Mouse (Mus musculus) neural tube, embryonic 14.5 days (tissue): Measurements from ENCODE around the gene Daxx. TPM values are rescaled to one million over a fixed set of nuclear protein-coding genes. Genes with fewer than 3 reads are reported as not detected.

Source experiments
- ATAC-seq: fragments of 200-750 bp; cut with Nextera tagmentation; 2 replicates; pipeline ENCODE4 v1.8.0; 2017; ENCODE audit warnings: low read depth, mild to moderate bottlenecking, moderate TSS enrichment, moderate library complexity
- H3K27ac ChIP-seq: fragments of 300-500 bp; sonication (generic); 2 replicates; pipeline ENCODE4 v1.5.1; 2014; ENCODE audit warnings: low read depth, mild to moderate bottlenecking, control low read depth, low read length, moderate library complexity, mixed read lengths
- H3K27me3 ChIP-seq: fragments of 300-500 bp; sonication (generic); 2 replicates; pipeline ENCODE4 v1.6.1; 2014; ENCODE audit warnings: low read length; ENCODE audit not compliant: control insufficient read depth, insufficient read depth
- H3K36me3 ChIP-seq: fragments of 300-500 bp; sonication (generic); 2 replicates; pipeline ENCODE4 v1.6.1; 2014; ENCODE audit warnings: low read length, mixed read lengths; ENCODE audit not compliant: control insufficient read depth, insufficient read depth
- H3K4me1 ChIP-seq: fragments of 300-500 bp; sonication (generic); 2 replicates; pipeline ENCODE4 v1.6.1; 2014; ENCODE audit warnings: low read length; ENCODE audit not compliant: control insufficient read depth, insufficient read depth
- H3K4me2 ChIP-seq: fragments of 300-500 bp; sonication (generic); 2 replicates; pipeline ENCODE4 v1.6.1; 2014; ENCODE audit warnings: mild to moderate bottlenecking, low read depth, low read length, control low read depth
- H3K4me3 ChIP-seq: fragments of 300-500 bp; sonication (generic); 2 replicates; pipeline ENCODE4 v1.5.1; 2014; ENCODE audit warnings: low read depth, low read length, control low read depth, mixed read lengths
- H3K9ac ChIP-seq: fragments of 300-500 bp; sonication (generic); replicated peaks from 2 replicates; pipeline ENCODE4 v1.6.1; 2014; ENCODE audit warnings: low read depth, mild to moderate bottlenecking, control low read depth, low read length, mixed read lengths
- H3K9me3 ChIP-seq: fragments of 300-500 bp; sonication (generic); 2 replicates; pipeline ENCODE4 v1.6.1; 2016; ENCODE audit warnings: low read length; ENCODE audit not compliant: control insufficient read depth
- WGBS: fragments of 180-500 bp; shearing (Covaris S2); extraction: QIAGEN DNeasy Blood & Tissue Kit; methylation state at CpG from one replicate; pipeline ENCODE4 v1.1.7; 2014; 5-methylcytosine and 5-hydroxymethylcytosine counted together
- polyA plus RNA-seq: library from polyadenylated mRNA; unstranded; fragments of >200 nt; fragmentation: Nextera tagmentation; extraction: Ambion mirVana; gene quantifications from 2 replicates; pipeline ENCODE4 v1.2.1, GENCODE M21; 2014

Daxx gene
- polyA plus RNA-seq, 1 experiment from 2014 or later, result 46.0 TPM

- no peak overlapping the region for H3K4me3 ChIP-seq
- no peak for ATAC-seq
- no peaks in the 10 kb centered on the region for H3K9me3 ChIP-seq
- 95% methylated on average over 14 of the region's 14 CpGs for WGBS
- peaks cover 9% of the 10 kb centered on the region for H3K4me1 ChIP-seq
- H3K27me3 ChIP-seq, result no peaks in the 10 kb centered on the region
- H3K4me2 ChIP-seq, result no peak overlapping the region
- peaks cover 13% of the 10 kb centered on the region; the same call in 1 of the 2 replicates for H3K36me3 ChIP-seq
- H3K27ac ChIP-seq, result no peak overlapping the region
- H3K9ac ChIP-seq, result no peak overlapping the region
Measured at GRCm38 (mm10) chr17:33932448-33932847, 23.2 kb downstream of the Daxx start.

- H3K9ac ChIP-seq, result no peak overlapping the region
- WGBS, result 92% methylated on average over 15 of the region's 15 CpGs
- no peak overlapping the region for H3K27ac ChIP-seq
- H3K27me3 ChIP-seq, result no peaks in the 10 kb centered on the region
- no peak for ATAC-seq
- H3K4me2 ChIP-seq, result no peak overlapping the region
- peaks cover 9% of the 10 kb centered on the region for H3K4me1 ChIP-seq
- H3K4me3 ChIP-seq, result no peak overlapping the region
- no peaks in the 10 kb centered on the region for H3K9me3 ChIP-seq
- peaks cover 15% of the 10 kb centered on the region; the same call in 1 of the 2 replicates for H3K36me3 ChIP-seq
Measured at GRCm38 (mm10) chr17:33932970-33933369, 23.8 kb downstream of the Daxx start.

GRCm38 (mm10) chr17:33935422-33936055 is 26.3 kb downstream of the Daxx start:
- no peak overlapping the region for H3K27ac ChIP-seq
- 89% methylated on average over 21 of the region's 21 CpGs for WGBS
- peaks cover 15% of the 10 kb centered on the region; the same call in 1 of the 2 replicates for H3K36me3 ChIP-seq

GRCm38 (mm10) chr17:33936993-33937392 is 27.8 kb downstream of the Daxx start:
- Histone ChIP-seq H3K4me3 (no peak overlapping the region), H3K9ac (no peak overlapping the region), H3K36me3 (peaks cover 15% of the 10 kb centered on the region; the same call in 1 of the 2 replicates), H3K4me2 (no peak overlapping the region), H3K4me1 (peaks cover 17% of the 10 kb centered on the region), H3K27me3 (no peaks in the 10 kb centered on the region), H3K27ac (no peak overlapping the region), H3K9me3 (no peaks in the 10 kb centered on the region)
- 84% methylated on average over 15 of the region's 15 CpGs for WGBS
- no peak for ATAC-seq

More at GRCm38 (mm10) chr17:33935422-33936055, 26.3 kb downstream of the Daxx start:
- Histone ChIP-seq H3K9me3 (no peaks in the 10 kb centered on the region), H3K27me3 (no peaks in the 10 kb centered on the region), H3K4me1 (peaks cover 13% of the 10 kb centered on the region), H3K9ac (no peak overlapping the region), H3K4me3 (no peak overlapping the region), H3K4me2 (no peak overlapping the region)
- ATAC-seq, result no peak

- peaks cover 6% of the 10 kb centered on the region for H3K36me3 ChIP-seq
- H3K4me2 ChIP-seq, result no peak overlapping the region
- 80% methylated on average over 11 of the region's 11 CpGs for WGBS
- H3K27ac ChIP-seq, result no peak overlapping the region
- H3K4me3 ChIP-seq, result no peak overlapping the region
- no peaks in the 10 kb centered on the region for H3K9me3 ChIP-seq
- no peak for ATAC-seq
- H3K9ac ChIP-seq, result no peak overlapping the region
- no peaks in the 10 kb centered on the region for H3K27me3 ChIP-seq
- peaks cover 17% of the 10 kb centered on the region for H3K4me1 ChIP-seq
Measured at GRCm38 (mm10) chr17:33938783-33939182, 29.6 kb downstream of the Daxx start.

- H3K9me3 ChIP-seq, result no peaks in the 10 kb centered on the region
- H3K27ac ChIP-seq, result no peak within 1 kb of the TSS
- peak; percentile 91 for ATAC-seq
- H3K9ac ChIP-seq, result peak within 1 kb of the TSS; percentile 74
- H3K36me3 ChIP-seq, result peaks cover 11% of the 10 kb centered on the region
- peak within 1 kb of the TSS; percentile 97 for H3K4me2 ChIP-seq
- H3K4me1 ChIP-seq, result peaks cover 17% of the 10 kb centered on the region
- no peaks in the 10 kb centered on the region for H3K27me3 ChIP-seq
- under 1% methylated on average over 36 of the region's 36 CpGs for WGBS
- H3K4me3 ChIP-seq, result peak within 1 kb of the TSS; percentile 76
Measured at GRCm38 (mm10) chr17:33940206-33940805, 31.1 kb downstream of the Daxx start, which contains the start of the genes Pfdn6 and Wdr46. TSS of gene Pfdn6 (minus strand) at chr17:33940343. TSS of gene Wdr46 (plus strand) at chr17:33940660.

GRCm38 (mm10) chr17:33940981-33941380 is 31.8 kb downstream of the Daxx start:
- WGBS, result 3% methylated on average over 25 of the region's 26 CpGs
- Histone ChIP-seq H3K27me3 (no peaks in the 10 kb centered on the region), H3K4me3 (peak overlapping the region; percentile 76), H3K27ac (no peak overlapping the region), H3K9ac (peak overlapping the region; percentile 74), H3K4me2 (peak overlapping the region; percentile 97), H3K9me3 (no peaks in the 10 kb centered on the region), H3K4me1 (peaks cover 17% of the 10 kb centered on the region), H3K36me3 (peaks cover 12% of the 10 kb centered on the region)
- peak; percentile 9 for ATAC-seq

GRCm38 (mm10) chr17:33941381-33941780 is 32.2 kb downstream of the Daxx start:
- Histone ChIP-seq H3K4me3 (peak overlapping the region; percentile 76), H3K9me3 (no peaks in the 10 kb centered on the region), H3K9ac (peak overlapping the region; percentile 74), H3K4me1 (peaks cover 17% of the 10 kb centered on the region), H3K27me3 (no peaks in the 10 kb centered on the region), H3K36me3 (peaks cover 16% of the 10 kb centered on the region), H3K4me2 (peak overlapping the region; percentile 97), H3K27ac (no peak overlapping the region)
- ATAC-seq, result no peak
- 58% methylated on average over 19 of the region's 19 CpGs for WGBS

- peaks cover 16% of the 10 kb centered on the region for H3K36me3 ChIP-seq
- ATAC-seq, result no peak
- no peak overlapping the region for H3K4me2 ChIP-seq
- no peaks in the 10 kb centered on the region for H3K9me3 ChIP-seq
- 94% methylated on average over 15 of the region's 15 CpGs for WGBS
- H3K4me3 ChIP-seq, result no peak overlapping the region
- no peak overlapping the region for H3K9ac ChIP-seq
- no peak overlapping the region for H3K27ac ChIP-seq
- H3K27me3 ChIP-seq, result no peaks in the 10 kb centered on the region
- peaks cover 17% of the 10 kb centered on the region for H3K4me1 ChIP-seq
Measured at GRCm38 (mm10) chr17:33943454-33943853, 34.2 kb downstream of the Daxx start.
